Mouse (Mus musculus): ENCODE measurements at regions not wholly inside any gene's neighbourhood (a gene's known extent, or its start where the extent isn't known, plus 50 kb on each side); places are given as distances from the start of the nearest gene placed in this dataset.
A peak's percentile ranks its signal among the peaks of the same experiment; 100 is the strongest.

DNA sequence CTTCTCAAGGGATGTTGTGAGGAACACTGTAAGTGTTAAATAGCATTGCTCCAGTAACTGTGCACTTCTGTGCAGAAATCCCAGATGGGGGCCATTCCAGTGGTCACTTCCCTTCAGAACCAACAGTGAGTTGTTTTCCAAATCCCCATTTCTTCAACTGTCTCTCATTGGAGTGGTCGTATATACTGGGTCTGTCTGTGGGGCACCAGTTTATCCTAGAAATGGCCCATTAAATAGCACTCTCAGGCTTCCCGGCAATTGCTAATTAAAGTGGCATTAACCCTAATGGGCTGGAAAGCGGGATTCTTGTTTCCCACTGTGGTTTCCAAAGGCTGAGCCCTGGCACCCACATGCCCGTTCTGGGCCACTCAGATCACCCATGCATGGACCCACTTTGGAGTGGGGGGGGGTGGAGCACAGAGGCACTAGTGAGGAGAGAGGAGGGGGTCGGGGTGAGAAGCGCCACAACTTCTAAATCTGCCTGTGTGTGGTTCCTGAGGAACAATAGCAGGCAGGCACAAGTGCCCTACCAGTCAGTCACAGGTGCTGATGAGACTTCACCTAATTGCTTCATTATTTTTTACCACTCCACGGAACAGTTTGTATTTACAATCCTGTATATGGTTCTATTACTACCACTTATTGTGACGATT, 78.1 kb downstream of the Fam204a start:
- no peak for DNase-seq (ENCODE audit: low spot score in 2 of 2)
- intact Hi-C loops (cut with DNase I) = no loop called here

DNA sequence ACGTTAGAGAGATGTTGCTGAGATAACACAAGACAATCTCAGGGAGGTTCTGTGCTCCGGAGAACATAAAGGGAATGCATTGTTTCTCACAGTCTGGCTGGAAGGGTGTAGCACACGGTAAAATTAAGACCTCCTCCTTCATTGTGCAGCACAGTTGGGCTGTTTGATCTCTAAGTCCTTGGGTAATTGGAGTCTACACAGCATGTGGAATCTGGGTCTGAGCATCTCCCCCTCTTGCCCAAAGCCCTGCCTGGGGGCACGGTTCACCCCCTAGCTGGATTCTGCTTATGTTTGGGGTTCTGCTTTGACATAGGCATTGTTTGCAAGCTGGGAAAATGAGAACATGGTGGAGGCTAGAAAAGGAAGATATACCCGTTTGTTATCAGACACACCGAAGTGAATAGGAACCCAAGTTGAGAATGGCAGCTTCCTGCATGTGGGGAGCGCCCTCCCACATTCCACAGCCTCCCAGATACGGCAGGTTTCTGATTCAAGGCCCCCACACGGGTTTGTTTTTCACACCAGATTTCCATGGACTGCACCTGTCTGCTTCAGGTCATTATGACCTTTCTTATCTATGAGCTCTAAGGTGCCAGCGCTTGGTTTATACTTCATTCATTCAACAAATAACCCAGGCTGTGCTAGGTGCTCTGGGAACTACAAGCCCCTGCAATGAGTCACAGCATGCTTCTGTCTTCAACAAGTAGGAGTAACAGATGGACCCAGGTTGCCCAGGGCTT, 79.9 kb downstream of the Fam204a start:
- intact Hi-C loops (cut with DNase I) = no loop called here
- no peak for DNase-seq (ENCODE audit: low spot score in 2 of 2)

DNA sequence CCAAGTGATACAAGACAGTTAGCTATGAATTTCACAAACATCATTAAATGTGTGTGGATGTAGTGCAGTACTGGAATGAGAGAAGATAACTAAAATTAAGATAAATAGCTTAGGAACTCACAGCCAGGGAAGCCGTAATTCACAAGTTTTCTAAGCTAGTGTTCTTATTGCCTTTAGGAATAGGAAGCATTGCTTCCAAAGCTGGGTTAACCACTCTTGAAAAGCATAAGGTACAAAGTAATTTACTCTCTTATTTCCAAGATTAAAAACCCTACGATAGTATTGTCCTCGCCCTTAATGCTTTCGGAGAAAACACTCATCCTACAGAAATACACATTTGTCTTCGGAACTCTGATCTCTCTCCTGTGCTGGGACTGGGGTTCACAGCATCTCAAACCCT, 81.3 kb downstream of the Fam204a start:
- no peak for DNase-seq (ENCODE audit: low spot score in 2 of 2)
- intact Hi-C loops (cut with DNase I) = loop anchor here (2.0 kb wide), 1 partner anchor 726 kb away; no protein-coding TSS in a partner anchor

DNA sequence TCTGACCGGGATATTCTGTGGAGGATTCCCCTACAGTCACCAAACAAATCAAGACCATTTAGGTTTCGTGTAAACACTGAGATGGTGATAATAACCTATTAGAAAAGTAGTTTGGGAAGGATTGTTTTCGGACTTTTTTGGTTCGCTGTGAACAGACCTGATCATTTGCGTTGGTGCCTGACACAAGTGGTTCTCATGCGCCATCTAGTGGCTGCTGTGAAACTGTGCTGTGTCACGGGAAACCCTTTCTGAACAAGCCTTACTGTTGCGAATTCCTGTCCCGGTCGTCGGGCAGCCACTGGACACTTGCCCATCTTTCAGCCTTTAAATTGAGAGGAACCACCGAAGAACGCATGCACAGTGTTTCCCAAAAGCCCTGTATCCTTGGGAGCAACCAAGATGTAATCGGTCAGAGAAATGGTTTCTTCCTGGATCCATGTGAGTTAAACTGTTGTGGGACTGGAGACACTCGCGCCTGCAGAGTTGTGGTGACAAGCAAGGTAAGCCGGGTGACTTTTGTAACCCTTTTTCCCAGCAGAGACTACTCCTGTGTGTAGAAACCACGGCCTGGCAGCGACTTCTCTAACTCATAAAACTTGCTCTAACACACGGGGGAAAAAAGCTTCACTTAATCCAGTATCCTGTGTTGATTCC, 82.0 kb downstream of the Fam204a start:
- peak; percentile 73 to 79 for DNase-seq (ENCODE audit: low spot score in 2 of 2)
- intact Hi-C loops (cut with DNase I) = loop anchor here (1.0 to 5.0 kb wide), 3 partner anchors 168 to 726 kb away; no protein-coding TSS in a partner anchor

DNA sequence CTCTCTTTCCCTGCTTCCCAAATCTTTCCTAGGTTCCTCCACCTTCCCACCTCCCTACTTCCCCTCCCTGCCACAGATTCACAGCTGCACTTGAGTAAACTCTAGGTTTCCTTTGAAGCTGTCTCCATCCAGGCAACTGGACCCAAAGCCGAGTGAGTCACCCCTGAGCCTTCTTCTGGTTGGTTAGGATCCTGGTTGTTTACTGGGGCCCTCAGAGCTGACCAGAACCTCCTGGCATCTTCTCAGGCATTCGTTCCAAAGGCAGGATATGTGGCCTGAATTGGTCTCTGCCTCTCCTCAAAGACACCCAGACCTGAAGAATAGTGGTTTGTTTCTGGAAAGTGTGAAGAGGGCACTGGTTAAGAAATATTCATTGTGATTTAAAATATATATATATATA, 87.6 kb downstream of the Fam204a start:
- intact Hi-C loops (cut with DNase I) = no loop called here

DNA sequence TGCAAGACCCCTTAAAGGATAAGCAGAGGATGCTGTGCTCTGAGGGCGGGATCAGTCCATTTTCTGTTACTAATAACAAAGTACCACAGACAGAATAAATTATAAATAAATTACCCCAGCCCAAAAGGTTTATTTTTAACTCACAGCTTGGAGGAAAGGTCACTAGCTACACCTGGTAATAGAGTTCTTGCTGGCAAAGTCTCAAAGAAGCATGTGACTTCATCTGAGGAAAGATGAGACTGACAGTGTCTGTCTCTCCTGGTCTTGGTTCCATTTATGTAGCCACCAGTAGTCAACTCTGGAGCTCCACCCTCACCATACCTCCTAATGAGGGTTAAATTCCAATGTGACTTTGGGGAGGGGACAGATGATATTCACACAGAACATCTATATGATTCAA, 90.0 kb downstream of the Fam204a start:
- no peak for DNase-seq (ENCODE audit: low spot score in 2 of 2)
- intact Hi-C loops (cut with DNase I) = no loop called here

More for the DNA sequence above, 87.6 kb downstream of the Fam204a start:
- no peak for DNase-seq (ENCODE audit: low spot score in 2 of 2)

DNA sequence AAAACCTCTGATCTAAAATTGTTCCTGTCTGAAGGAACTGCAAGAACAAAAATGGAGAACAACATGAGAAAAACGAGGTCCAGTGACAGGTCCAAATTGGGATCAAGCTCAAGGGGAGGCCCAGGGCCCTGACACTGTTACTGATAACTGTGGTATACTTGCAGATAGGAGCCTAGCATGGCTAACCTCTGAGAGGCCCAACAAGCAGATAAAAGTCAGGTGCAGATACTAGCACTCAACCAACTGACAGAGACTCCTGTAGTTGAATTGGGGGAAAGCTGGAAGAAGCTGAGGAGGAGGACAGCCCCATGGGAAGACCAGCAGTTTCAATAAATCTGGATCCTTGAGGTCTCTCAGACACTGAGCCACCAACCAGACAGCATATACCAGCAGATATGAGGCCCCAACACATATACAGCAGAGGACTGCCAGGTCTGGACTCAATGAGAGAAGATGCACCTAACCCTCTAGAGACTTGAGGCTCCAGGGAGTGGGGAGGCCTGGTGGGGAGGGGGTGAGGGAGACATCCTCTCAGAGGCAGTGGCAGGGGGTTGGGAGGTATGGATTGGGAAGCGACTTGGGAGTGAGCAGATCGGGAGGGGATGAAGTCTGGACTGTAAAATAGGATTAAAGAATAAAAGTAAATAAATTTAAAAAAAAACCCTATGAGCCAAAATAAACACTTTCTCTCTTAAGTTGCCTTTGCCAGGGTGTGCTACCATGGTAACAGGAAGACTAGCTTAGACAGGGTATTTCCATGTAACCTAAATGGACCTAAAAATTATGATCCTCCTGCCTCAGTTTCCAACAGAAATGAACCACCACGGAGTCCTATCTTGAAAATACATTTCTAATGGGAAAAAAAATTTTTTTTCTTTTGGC, 91.8 kb downstream of the Fam204a start:
- DNase-seq (ENCODE audit: low spot score in 2 of 2) = no peak
- intact Hi-C loops (cut with DNase I) = no loop called here

DNA sequence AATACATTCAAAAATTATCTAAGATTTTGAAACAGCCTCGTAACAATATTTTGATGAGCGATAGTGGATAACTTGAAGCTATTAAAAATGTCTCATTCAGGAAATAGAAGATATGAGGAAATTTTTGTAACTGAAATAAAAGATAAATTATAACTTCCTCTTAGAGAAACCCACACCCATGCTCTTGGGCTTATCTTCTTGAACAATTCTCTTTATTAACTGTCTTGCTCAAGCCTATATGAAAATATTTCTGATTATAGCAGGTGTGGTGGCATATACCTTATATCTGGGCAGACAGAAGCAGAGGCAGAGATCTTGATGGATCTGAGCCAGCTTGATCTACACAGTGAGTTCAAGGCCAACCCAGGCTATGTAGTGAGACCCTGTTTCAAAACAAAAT, 96.9 kb downstream of the Fam204a start:
- DNase-seq (ENCODE audit: low spot score in 2 of 2) = no peak
- intact Hi-C loops (cut with DNase I) = no loop called here

DNA sequence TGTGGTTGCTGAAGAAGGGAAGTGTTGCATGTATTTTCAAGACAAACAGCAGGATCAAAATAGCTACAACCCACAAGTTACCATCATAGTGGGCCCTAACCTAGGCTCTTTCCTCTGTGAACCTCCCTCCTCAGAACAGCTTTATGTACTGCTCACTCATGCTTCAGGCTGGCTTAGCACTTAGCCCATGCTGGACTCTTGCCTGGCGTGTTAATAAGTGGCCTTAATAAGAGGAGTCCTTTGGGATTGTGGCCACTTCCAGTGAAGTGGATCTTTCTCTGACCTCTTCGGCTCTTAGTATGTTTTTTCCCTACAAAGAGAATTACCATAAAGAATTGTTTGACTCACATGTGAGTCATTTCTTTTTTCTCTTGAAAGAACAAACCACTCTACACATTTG, 101.9 kb downstream of the Fam204a start:
- no peak for DNase-seq (ENCODE audit: low spot score in 2 of 2)
- intact Hi-C loops (cut with DNase I) = no loop called here

DNA sequence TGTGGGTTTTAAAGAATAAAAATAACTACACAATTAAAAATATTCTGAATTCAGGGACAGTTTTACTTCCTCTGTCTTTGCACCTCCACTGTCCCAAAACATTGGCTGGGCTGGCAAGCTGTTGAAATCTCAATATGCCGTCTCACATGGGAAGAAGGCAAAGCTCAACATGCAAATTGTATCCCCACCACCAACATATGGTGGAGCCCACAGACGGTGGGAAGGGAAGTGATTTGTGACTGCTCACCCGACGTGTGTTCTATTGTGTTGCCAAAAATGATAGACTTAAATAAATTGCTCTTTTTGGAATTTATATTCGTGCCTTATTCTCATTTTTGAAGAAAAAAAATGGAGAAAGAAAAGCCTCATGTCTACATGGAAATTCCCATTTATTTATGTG, 105.6 kb downstream of the Fam204a start:
- intact Hi-C loops (cut with DNase I) = no loop called here

DNA sequence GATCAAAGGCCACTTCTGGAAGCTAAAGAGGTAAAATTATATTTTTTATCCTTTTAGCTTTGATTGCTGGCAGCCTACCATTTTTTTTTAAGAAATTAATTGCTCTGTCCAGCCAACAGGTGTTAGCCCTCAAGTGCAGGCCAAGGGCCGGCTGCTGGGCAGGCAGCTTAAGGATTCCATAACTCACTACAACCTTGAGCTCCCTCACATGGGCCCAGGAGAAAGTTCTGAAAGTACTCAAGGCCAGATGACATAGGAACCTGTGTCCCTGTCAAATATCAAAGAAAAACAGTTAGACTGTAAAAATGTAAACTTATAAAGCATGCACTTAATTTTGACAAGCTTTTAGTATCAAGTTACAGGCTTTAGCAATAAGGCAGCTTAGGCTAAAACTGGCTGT, 107.5 kb downstream of the Fam204a start:
- DNase-seq (ENCODE audit: low spot score in 2 of 2) = no peak
- intact Hi-C loops (cut with DNase I) = no loop called here

More for the DNA sequence above, 105.6 kb downstream of the Fam204a start:
- peak in 1 of 2 experiments; percentile 4 for DNase-seq (ENCODE audit: low spot score in 2 of 2)

DNA sequence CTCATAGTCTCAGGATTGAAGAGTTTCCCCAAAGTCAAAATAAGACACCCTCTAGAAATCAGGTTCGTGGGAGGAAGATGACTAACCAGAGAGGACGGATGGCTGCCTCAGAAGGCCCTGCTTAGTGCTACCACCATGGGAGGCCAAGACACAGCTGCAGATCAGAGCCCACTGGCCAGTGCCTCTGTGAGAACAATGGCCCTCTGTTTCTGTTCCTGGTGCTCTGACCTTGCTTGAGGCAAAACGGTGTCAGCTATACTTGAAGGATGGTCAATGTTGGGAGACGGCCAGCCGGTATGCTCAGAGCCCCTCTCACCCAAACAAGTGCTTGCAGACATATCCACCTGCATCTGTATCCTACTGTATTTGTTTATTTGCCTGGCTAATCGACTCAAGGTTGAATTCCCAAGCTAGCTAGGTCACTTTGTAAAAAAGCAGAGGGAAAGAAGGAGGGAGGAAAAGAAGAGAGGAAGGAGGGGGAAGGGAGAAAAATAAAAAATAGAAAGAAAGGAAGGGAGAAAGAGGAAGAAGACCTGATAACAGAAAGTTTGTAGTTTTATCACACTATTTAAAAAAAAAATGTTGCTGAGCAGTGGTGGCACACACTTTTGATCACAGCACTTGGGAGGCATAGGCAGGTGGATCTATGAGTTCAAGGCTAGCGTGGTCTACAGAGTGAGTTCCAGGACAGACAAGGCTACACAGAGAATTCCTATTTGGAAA, 112.7 kb downstream of the Fam204a start:
- DNase-seq (ENCODE audit: low spot score in 2 of 2) = no peak
- intact Hi-C loops (cut with DNase I) = no loop called here

DNA sequence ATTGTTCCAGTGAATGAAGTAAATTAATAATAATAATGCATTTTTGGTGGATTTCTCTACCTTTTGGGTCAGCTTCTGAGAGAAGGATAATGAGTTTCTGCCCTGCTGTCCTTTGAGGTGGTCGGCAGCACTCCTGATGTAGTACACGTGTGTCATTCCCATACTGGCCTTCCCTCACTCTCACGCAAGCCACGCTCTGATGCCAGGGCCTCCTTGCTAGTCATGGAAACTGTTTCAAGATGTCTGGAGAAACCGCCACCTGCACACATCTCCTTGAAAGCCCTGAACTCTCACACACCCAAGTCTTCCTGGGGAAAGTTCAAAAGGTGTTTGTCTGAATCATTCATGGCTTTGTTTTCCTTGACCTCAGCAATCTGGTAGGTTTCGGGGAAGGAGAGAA, 116.2 kb downstream of the Fam204a start:
- intact Hi-C loops (cut with DNase I) = no loop called here
- DNase-seq (ENCODE audit: low spot score in 2 of 2) = no peak

DNA sequence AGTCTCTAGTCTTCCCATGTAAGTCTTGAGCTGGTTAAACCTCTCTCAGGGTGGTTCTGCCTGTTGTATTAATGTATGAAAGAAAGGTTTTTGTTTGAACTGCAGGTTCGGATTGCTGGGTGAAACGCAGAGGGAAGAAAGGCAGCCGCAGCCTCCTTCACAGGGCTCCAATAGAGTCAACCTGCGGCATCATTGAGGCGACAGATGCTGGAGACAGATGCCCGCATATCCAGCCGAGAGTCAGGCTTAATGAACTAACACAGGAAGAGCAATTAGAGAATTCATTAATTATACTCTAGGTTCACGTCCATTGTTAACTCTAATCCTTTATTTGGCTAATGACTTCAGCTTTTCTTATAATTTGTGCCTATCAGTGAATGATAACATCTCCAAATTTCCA, 117.0 kb downstream of the Fam204a start:
- intact Hi-C loops (cut with DNase I) = no loop called here
- no peak for DNase-seq (ENCODE audit: low spot score in 2 of 2)

DNA sequence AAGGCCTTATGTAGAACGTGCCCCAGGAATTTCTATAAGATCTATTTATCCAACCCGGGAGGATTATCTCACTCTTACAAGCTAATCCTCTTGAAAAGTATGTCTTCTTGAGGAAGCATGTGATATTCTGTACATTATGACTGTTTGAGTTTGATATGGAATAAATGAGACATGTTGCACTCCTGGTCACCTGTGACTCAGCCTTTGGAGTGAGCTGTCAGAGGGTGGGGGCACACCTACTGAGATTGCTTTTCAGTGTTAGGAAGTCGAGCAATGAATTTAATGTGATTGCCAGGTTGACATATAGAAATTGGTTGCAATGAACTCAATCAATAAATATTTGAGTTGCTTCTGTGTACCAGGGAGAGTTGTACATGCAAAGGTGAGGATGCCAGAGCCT, 128.6 kb downstream of the Fam204a start:
- intact Hi-C loops (cut with DNase I) = no loop called here
- DNase-seq (ENCODE audit: low spot score in 2 of 2) = no peak

DNA sequence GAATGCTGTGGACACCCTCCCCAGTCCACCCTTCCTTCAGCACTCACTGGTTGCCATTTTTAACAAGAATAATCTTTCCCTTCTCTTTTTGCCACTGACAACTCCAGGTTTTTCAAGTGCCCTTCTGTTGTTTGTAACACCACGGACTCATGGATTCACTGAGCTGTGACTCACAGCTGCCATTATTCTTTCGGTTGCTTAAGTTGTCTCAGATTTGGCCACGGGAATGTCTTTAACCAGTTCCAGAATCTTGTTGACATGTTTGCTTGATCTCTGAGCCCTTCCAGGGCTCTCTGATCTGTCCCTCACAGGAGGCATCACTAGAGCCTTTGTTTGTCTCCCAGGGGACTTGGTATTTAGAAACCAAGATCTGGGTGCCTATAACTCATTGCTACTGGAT, 131.5 kb upstream of the Rab11fip2 start:
- DNase-seq (ENCODE audit: low spot score in 2 of 2) = no peak
- intact Hi-C loops (cut with DNase I) = no loop called here

DNA sequence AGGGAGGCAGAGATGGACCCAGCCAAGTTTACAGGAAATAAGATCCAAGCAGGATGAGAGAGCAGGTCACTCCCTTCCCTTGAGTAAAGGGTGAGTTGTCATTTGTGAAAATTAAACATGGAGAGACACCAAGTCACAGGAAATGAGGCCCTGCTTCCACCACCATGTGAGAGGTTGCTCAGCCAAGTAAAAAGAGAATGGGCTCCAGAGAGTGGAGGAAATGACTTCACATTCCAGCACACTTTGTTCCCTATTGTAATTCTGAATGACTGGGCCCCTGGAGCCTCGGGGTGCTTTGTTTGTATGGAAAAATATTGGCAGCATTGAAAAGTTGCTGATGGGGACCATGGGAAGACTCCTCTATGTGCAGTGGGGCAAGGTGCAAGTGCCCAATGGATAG, 129.9 kb upstream of the Rab11fip2 start:
- no peak for DNase-seq (ENCODE audit: low spot score in 2 of 2)
- intact Hi-C loops (cut with DNase I) = no loop called here

DNA sequence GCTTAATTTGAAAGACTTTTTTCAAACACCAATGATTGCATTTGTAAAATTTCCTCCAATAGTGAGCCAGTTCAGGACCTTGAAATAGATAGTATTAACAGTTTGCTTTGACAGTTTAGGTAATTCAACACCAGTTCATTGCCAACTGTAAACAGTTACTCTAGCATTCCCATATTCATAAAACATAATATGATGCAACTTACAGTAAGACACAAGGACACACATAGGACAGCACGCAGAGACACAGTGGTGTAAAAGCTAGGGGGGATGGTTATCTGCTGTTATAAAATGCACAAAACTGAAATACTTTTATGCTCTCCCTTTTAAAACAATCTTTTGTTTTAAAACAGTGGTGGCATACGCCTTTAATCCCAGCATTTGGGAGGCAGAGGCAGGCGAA, 122.7 kb upstream of the Rab11fip2 start:
- intact Hi-C loops (cut with DNase I) = no loop called here
- no peak for DNase-seq (ENCODE audit: low spot score in 2 of 2)

DNA sequence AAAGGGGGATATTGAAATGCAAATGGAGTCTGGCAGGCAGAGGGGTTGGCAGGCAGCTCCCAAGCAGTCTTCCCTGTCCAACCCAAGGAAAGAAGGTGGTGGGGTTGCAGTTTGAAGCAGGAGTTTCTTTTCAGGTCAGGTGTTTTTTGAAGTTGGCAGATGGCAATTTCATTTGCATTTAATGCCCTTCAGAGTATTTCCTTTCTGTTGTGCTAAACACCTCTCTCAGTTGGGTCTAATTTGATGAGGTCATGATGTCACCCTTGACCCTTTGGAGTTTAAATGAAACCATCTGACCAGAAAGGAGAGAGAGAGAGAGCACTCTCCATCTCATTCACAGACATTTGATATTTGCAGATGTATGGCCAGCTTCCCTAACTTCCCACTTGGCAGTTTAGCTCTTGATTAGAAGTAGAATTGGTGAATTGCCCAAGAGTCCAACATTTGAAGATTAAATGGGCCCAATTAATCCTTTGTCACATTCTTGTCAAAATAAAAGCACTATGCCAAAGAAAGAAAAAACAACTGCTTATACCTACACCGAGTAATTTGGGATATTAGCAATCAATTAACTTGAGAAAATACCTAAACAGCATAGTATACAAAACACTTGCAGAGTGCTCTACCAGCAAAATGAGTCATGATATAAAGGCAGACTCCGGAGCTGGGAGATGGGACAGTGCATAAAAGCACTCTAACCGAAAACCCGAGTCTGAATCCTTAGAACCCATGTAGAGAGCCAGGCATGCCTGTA, 111.8 kb upstream of the Rab11fip2 start:
- intact Hi-C loops (cut with DNase I) = no loop called here
- DNase-seq (ENCODE audit: low spot score in 2 of 2) = no peak
